Mouse (Mus musculus): ENCODE measurements around the gene Cpsf6.

DNA sequence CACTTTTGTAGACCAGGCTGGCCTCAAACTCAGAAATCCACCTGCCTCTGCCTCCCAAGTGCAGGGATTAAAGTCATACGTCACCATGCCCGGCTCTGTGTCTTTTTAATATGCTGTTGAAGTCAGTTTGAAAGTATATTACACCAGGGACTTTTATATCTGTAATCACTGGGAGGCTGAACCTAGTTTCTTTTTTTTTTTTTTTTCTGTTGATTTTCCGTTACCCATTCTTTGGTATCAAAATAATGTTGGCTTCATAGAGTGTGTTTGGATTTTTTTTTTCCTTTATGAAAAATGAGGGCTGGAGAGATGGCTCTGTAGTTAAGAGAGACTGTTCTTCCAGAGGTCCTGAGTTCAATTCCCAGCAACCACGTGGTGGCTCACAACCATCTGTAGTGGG is 5.6 kb upstream of the Cpsf6 start:
- TF ChIP-seq EP300 (IDR thresholded peaks at IDR 0.05; ENCODE audit: low read depth), result no peak
- TF ChIP-seq CTCF (IDR thresholded peaks at IDR 0.05; ENCODE audit: low read depth), result no peak
